Mouse (Mus musculus): ENCODE measurements at regions not wholly inside any gene's neighbourhood (a gene's known extent, or its start where the extent isn't known, plus 50 kb on each side); places are given as distances from the start of the nearest gene placed in this dataset.

DNA sequence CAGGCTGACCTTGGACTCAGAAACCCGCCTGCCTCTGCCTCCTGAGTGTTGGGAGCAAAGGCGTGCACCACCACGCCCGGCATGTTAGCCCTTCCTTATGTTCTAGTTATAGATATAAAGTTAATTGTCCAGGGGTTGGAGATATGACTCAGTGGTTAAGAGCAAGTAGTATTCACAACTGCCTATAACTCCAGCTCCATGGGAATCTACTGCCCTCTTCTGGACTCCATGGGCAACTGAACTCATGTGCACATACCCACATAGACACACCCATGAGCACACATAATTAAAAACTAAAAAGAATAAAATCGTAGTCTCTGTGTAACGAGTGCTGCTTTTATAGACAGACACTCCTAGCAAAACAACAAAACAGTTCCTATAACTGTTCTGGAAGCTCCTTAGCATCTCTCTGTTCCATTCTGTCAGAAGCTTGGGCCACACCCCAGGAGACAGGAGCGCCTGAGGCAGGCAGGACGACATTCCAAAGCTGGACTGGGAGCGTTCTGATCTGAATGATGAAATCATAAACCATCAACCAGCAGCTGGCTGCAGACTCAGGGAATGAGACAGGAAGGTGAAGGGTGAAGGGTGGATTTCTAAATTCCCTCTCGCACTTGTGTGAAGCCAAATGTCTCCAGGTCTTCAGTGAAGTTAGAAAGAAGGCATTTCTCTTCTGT lies 80.6 kb upstream of the Zfp217 start:
- TF ChIP-seq RAD21 (IDR thresholded peaks at IDR 0.05; ENCODE audit: low read depth, low read length), result peak; percentile 68
- peak; percentile 79 for TF ChIP-seq ZC3H11A (IDR thresholded peaks at IDR 0.05; ENCODE audit: low read depth, low read length)
- TF ChIP-seq CTCF (IDR thresholded peaks at IDR 0.05 in 2 of 3, conservative IDR thresholded peaks at IDR 0.05 in 1 of 3; ENCODE audit: control insufficient read depth in 1 of 3, insufficient read depth in 1 of 3, low read depth in 2 of 3, low read length in 3 of 3, poor library complexity in 1 of 3, severe bottlenecking in 1 of 3), result peak; percentile 34 to 51 (median 41); a peak in 5 of 6 replicates
- TF ChIP-seq NELFE (IDR thresholded peaks at IDR 0.05; ENCODE audit: low read depth, low read length), result no peak
- peak; percentile 59 for TF ChIP-seq SMC3 (IDR thresholded peaks at IDR 0.05; ENCODE audit: low read depth, low read length)
- H3K4me1 ChIP-seq (ENCODE audit: control insufficient read depth in 1 of 2, insufficient read depth in 2 of 2, low read length in 2 of 2), result peaks cover 2 to 13% of the 10 kb centered on the region in 2 experiments; a peak in 2 of 4 replicates
- no peak overlapping the region for H3K4me3 ChIP-seq (ENCODE audit: control insufficient read depth in 1 of 2, insufficient read depth in 1 of 2, low read depth in 2 of 2, low read length in 2 of 2)
- H3K9ac ChIP-seq (ENCODE audit: control insufficient read depth, low read depth, low read length, poor library complexity, severe bottlenecking), result no peak overlapping the region
- no peaks in the 10 kb centered on the region for H3K79me2 ChIP-seq (ENCODE audit: control insufficient read depth, insufficient read depth, low read length, poor library complexity)
- no peak overlapping the region for H3K27ac ChIP-seq (ENCODE audit: control insufficient read depth, low read depth, low read length)
- no peaks in the 10 kb centered on the region for H3K9me3 ChIP-seq (replicated peaks; ENCODE audit: insufficient read depth, low read length)
- DNase-seq (ENCODE audit: low read depth, low spot score), result peak; percentile 56
- peaks cover 0 to 6% of the 10 kb centered on the region in 2 experiments; a peak in 2 of 4 replicates for H3K36me3 ChIP-seq (ENCODE audit: control insufficient read depth in 1 of 2, insufficient read depth in 2 of 2, low read length in 2 of 2)
- H3K27me3 ChIP-seq (ENCODE audit: control insufficient read depth in 1 of 2, insufficient read depth in 2 of 2, low read length in 2 of 2), result no peaks in the 10 kb centered on the region; a peak in 1 of 4 replicates

DNA sequence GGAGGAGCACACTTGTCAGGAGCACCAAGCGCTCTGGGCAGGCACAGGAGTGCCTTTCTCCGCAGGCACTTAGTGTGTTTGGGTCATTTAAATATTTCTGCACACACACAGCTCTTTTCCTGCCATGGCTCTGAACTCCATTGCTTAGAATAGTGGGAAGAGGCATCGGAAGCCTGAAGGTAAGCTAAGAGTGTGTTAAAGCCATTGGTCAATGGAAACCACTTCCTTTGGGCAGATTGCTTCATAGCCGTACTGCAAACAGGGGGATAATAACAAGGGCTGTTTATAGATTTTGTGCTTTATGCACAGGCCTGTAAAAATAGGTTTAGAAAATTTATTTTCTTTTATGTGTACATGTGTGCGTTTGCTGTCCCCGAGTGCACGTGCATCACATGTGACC lies 76.0 kb upstream of the Zfp217 start:
- no peak overlapping the region for H3K27ac ChIP-seq (ENCODE audit: control insufficient read depth, low read depth, low read length)
- H3K4me3 ChIP-seq (ENCODE audit: control insufficient read depth in 1 of 2, insufficient read depth in 1 of 2, low read depth in 2 of 2, low read length in 2 of 2), result no peak overlapping the region
- TF ChIP-seq CHD2 (IDR thresholded peaks at IDR 0.05; ENCODE audit: low read length), result no peak
- TF ChIP-seq TBP (IDR thresholded peaks at IDR 0.05; ENCODE audit: low read depth, low read length), result no peak
- TF ChIP-seq UBTF (IDR thresholded peaks at IDR 0.05; ENCODE audit: borderline replicate concordance, insufficient read depth, low read depth, low read length), result no peak
- TF ChIP-seq ZKSCAN1 (IDR thresholded peaks at IDR 0.05; ENCODE audit: low read depth, low read length), result no peak
- no peaks in the 10 kb centered on the region for H3K27me3 ChIP-seq (ENCODE audit: control insufficient read depth in 1 of 2, insufficient read depth in 2 of 2, low read length in 2 of 2)
- peaks cover 4% of the 10 kb centered on the region in 2 experiments; a peak in 2 of 4 replicates for H3K4me1 ChIP-seq (ENCODE audit: control insufficient read depth in 1 of 2, insufficient read depth in 2 of 2, low read length in 2 of 2)
- no peak for DNase-seq (ENCODE audit: low read depth, low spot score)
- H3K36me3 ChIP-seq (ENCODE audit: control insufficient read depth in 1 of 2, insufficient read depth in 2 of 2, low read length in 2 of 2), result no peaks in the 10 kb centered on the region
- no peak overlapping the region for H3K9ac ChIP-seq (ENCODE audit: control insufficient read depth, low read depth, low read length, poor library complexity, severe bottlenecking)
- H3K9me3 ChIP-seq (replicated peaks; ENCODE audit: insufficient read depth, low read length), result no peaks in the 10 kb centered on the region
- H3K79me2 ChIP-seq (ENCODE audit: control insufficient read depth, insufficient read depth, low read length, poor library complexity), result peaks cover 2% of the 10 kb centered on the region; the same call in 1 of the 2 replicates

- Histone ChIP-seq H3K9ac (ENCODE audit: control insufficient read depth, low read depth, low read length, poor library complexity, severe bottlenecking) (peak overlapping the region; percentile 63), H3K36me3 (ENCODE audit: control insufficient read depth in 1 of 2, insufficient read depth in 2 of 2, low read length in 2 of 2) (peaks cover 0 to 5% of the 10 kb centered on the region in 2 experiments; a peak in 2 of 4 replicates), H3K79me2 (ENCODE audit: control insufficient read depth, insufficient read depth, low read length, poor library complexity) (peaks cover 2% of the 10 kb centered on the region; the same call in 1 of the 2 replicates), H3K9me3 (replicated peaks; ENCODE audit: insufficient read depth, low read length) (no peaks in the 10 kb centered on the region), H3K27me3 (ENCODE audit: control insufficient read depth in 1 of 2, insufficient read depth in 2 of 2, low read length in 2 of 2) (no peaks in the 10 kb centered on the region), H3K4me1 (ENCODE audit: control insufficient read depth in 1 of 2, insufficient read depth in 2 of 2, low read length in 2 of 2) (peaks cover 4 to 11% of the 10 kb centered on the region in 2 experiments; a peak in 3 of 4 replicates), H3K27ac (ENCODE audit: control insufficient read depth, low read depth, low read length) (peak overlapping the region; percentile 56), H3K4me3 (ENCODE audit: control insufficient read depth in 1 of 2, insufficient read depth in 1 of 2, low read depth in 2 of 2, low read length in 2 of 2) (peak overlapping the region; percentile 55 to 95)
- peak; percentile 79 for DNase-seq (ENCODE audit: low read depth, low spot score)
- TF ChIP-seq TCF12 (IDR thresholded peaks at IDR 0.05; ENCODE audit: low read depth, low read length), result peak; percentile 72; the same call in 1 of the 2 replicates
- peak; percentile 30 to 78; a peak in 3 of 4 replicates for TF ChIP-seq EP300 (IDR thresholded peaks at IDR 0.05; ENCODE audit: low read depth in 1 of 2, low read length in 2 of 2)
- TF ChIP-seq CTCF (IDR thresholded peaks at IDR 0.05 in 2 of 3, conservative IDR thresholded peaks at IDR 0.05 in 1 of 3; ENCODE audit: control insufficient read depth in 1 of 3, insufficient read depth in 1 of 3, low read depth in 2 of 3, low read length in 3 of 3, poor library complexity in 1 of 3, severe bottlenecking in 1 of 3), result no peak
- TF ChIP-seq MEF2A (IDR thresholded peaks at IDR 0.05; ENCODE audit: extremely low read depth, insufficient replicate concordance, low read depth, low read length, poor library complexity, severe bottlenecking), result no peak
- TF ChIP-seq ETS1 (IDR thresholded peaks at IDR 0.05; ENCODE audit: low read depth, low read length), result peak; percentile 65; the same call in 1 of the 2 replicates
- TF ChIP-seq MAX (IDR thresholded peaks at IDR 0.05; ENCODE audit: low read length), result no peak
- peak; percentile 60; the same call in 1 of the 2 replicates for TF ChIP-seq RCOR1 (IDR thresholded peaks at IDR 0.05; ENCODE audit: low read depth, low read length)
- no peak for TF ChIP-seq E2F4 (IDR thresholded peaks at IDR 0.05; ENCODE audit: borderline replicate concordance, low read depth, low read length)
- no peak for TF ChIP-seq ZMIZ1 (IDR thresholded peaks at IDR 0.05; ENCODE audit: low read depth, low read length)
- TF ChIP-seq MXI1 (IDR thresholded peaks at IDR 0.05; ENCODE audit: low read depth, low read length), result no peak; the same call in 1 of the 2 replicates
- TF ChIP-seq NELFE (IDR thresholded peaks at IDR 0.05; ENCODE audit: low read depth, low read length), result no peak
- TF ChIP-seq TAL1 (IDR thresholded peaks at IDR 0.05; ENCODE audit: low read length), result peak; percentile 85
- no peak for TF ChIP-seq USF1 (IDR thresholded peaks at IDR 0.05; ENCODE audit: low read depth, low read length)
- peak; percentile 54; the same call in 1 of the 2 replicates for TF ChIP-seq TBP (IDR thresholded peaks at IDR 0.05; ENCODE audit: low read depth, low read length)
- TF ChIP-seq CHD2 (IDR thresholded peaks at IDR 0.05; ENCODE audit: low read length), result no peak
- TF ChIP-seq ZNF384 (IDR thresholded peaks at IDR 0.05; ENCODE audit: low read depth, low read length), result peak; percentile 54
- TF ChIP-seq NRF1 (IDR thresholded peaks at IDR 0.05; ENCODE audit: insufficient read depth, low read depth, low read length, poor library complexity, severe bottlenecking), result no peak
- TF ChIP-seq SIN3A (IDR thresholded peaks at IDR 0.05; ENCODE audit: low read length), result peak; percentile 35; the same call in 1 of the 2 replicates
These were observed 74.9 kb upstream of the Zfp217 start for GRCm38 (mm10) chr2:170222819-170223218.

Data from MEL (cell line).